10 mouse cellular contexts compared by ENCODE assay signal in the genomic region with DNA sequence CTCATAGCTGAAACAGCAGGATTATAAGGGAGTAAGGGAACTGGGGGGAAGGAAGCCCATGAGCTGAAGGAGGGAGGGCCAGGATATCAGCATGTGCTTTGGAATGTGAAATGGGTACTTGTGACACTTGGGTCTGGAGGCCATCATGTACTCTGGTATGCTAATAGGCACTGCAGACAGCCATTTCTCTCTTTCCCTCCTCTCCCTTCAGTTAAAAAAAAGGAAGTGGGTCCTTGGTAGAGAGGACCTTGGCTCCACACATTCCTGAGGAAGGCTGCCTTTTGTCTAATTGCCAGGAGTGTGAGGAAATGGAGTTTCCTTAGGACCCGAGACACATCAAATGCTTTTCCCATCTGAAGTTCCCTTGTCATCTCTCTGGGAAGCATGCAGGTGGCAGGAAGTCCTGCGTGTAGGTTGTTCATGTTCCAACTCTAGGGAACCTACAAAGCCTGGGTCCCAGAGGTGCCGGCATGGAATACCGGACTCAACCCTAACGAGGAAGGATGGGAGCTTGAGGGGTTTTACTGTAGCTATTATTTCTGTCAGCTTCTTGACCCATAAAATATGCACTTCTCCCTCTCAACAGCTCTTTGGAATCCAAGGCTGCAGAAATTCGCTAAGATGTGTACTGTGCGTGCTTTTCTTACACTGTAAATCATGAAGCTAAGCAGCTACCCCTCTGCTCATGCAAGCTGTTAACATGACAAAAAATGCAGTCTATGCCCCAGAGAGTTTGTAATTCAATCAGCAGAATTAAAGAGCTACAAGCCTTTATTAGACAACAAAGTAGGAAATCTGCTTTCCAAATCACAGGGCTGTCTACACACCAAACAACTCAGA.
DNase-seq lines count a peak whose midpoint lies in the region; ATAC-seq and TF ChIP-seq lines count a peak whose summit lies in the region.
"Had no signal": no experiment of that assay in that cellular context is flagged by ENCODE, and none has a peak within 500 bp of the region (broad histone marks: within the 10 kb centered on the region; RNA-seq: fewer than 3 reads in every experiment).

No protein-coding gene starts in this region.

- 0 out of 2 replicates have a peak, but pooled peaks cover 4% of the 10 kb centered on the region for H3K4me1 ChIP-seq in forebrain, postnatal 0 days (ENCODE audit: insufficient read depth)
- peaks cover 6% of the 10 kb centered on the region for H3K4me1 ChIP-seq in forebrain, embryonic 13.5 days
- no peaks in the 10 kb centered on the region for H3K4me1 ChIP-seq in limb, embryonic 13.5 days
- peaks cover 9% of the 10 kb centered on the region for H3K4me1 ChIP-seq in limb, embryonic 10.5 days
- H3K4me1 ChIP-seq in lung, adult 2 months (ENCODE audit: control insufficient read depth, insufficient read depth, low read length), result no peaks in the 10 kb centered on the region

- H3K27ac ChIP-seq in forebrain, postnatal 0 days (ENCODE audit: low read depth, low read length), result peak overlapping the region; percentile 67
- H3K27ac ChIP-seq in forebrain, embryonic 13.5 days, result no peak overlapping the region
- H3K27ac ChIP-seq in limb, embryonic 13.5 days, result no peak overlapping the region; the same call in 1 of the 2 replicates
- H3K27ac ChIP-seq in limb, embryonic 10.5 days, result no peak overlapping the region
- H3K27ac ChIP-seq: limb, embryonic 15.5 days had no signal

- peak; percentile 86 for ATAC-seq in forebrain, postnatal 0 days
- ATAC-seq in forebrain, embryonic 13.5 days, result no peak
- peak; percentile 40; the same call in 1 of the 2 replicates for ATAC-seq in limb, embryonic 13.5 days (ENCODE audit: low FRiP score, low read depth)
- ATAC-seq in granulocyte monocyte progenitor cell, adult 5-6 weeks (replicated peaks; ENCODE audit: poor library complexity, severe bottlenecking), result peak; percentile 27; the same call in 1 of the 2 replicates

- H3K4me2 ChIP-seq in forebrain, postnatal 0 days (ENCODE audit: low read depth), result no peak overlapping the region
- no peak overlapping the region for H3K4me2 ChIP-seq in forebrain, embryonic 13.5 days
- 0 out of 2 replicates have a peak overlapping the region, but pooled peaks have one; percentile 2 for H3K4me2 ChIP-seq in limb, embryonic 13.5 days (replicated peaks)
- H3K4me2 ChIP-seq: limb, embryonic 15.5 days had no signal

- no peak overlapping the region for H3K9ac ChIP-seq in forebrain, postnatal 0 days
- no peak overlapping the region for H3K9ac ChIP-seq in forebrain, embryonic 13.5 days
- no peak overlapping the region for H3K9ac ChIP-seq in limb, embryonic 13.5 days
- H3K9ac ChIP-seq: limb, embryonic 15.5 days had no signal

- DNase-seq in forebrain, postnatal 0 days, result peak; percentile 57
- no peak for DNase-seq in limb, embryonic 10.5 days (ENCODE audit: low spot score)
- peak; percentile 9 for DNase-seq in lung, adult 2 months
- DNase-seq in ovary, postnatal 36 days (ENCODE audit: low spot score), result no peak
- DNase-seq in frontal cortex, postnatal 36 days (ENCODE audit: low spot score in 2 of 2), result no peak
- DNase-seq: right cerebral cortex, postnatal 25 days had no signal

- TF ChIP-seq POLR2A in lung, adult 2 months (IDR thresholded peaks at IDR 0.05; ENCODE audit: borderline replicate concordance, extremely low read depth, low read depth, low read length), result no peak

- no peaks in the 10 kb centered on the region for H3K27me3 ChIP-seq in forebrain, postnatal 0 days (ENCODE audit: insufficient read depth, low read length)
- H3K27me3 ChIP-seq in forebrain, embryonic 13.5 days, result no peaks in the 10 kb centered on the region
- H3K27me3 ChIP-seq in limb, embryonic 13.5 days, result no peaks in the 10 kb centered on the region; the same call in 1 of the 2 replicates
- H3K27me3 ChIP-seq in limb, embryonic 10.5 days (ENCODE audit: low read depth, poor library complexity, severe bottlenecking), result no peaks in the 10 kb centered on the region
- H3K27me3 ChIP-seq: limb, embryonic 15.5 days had no signal

- WGBS in forebrain, postnatal 0 days, result 37% methylated on average over 7 of the region's 7 CpGs
- 58% methylated on average over 7 of the region's 7 CpGs for WGBS in forebrain, embryonic 13.5 days
- 38% methylated on average over 7 of the region's 7 CpGs for WGBS in limb, embryonic 13.5 days
- whole genome bisulfite sequencing in limb, embryonic 10.5 days, result 74% methylated on average over 7 of the region's 7 CpGs
- 37% methylated on average over 7 of the region's 7 CpGs for WGBS in lung, adult 2 months

- H3K4me3 ChIP-seq in forebrain, postnatal 0 days (ENCODE audit: low read depth, low read length), result no peak overlapping the region
- H3K4me3 ChIP-seq in forebrain, embryonic 13.5 days, result no peak overlapping the region
- no peak overlapping the region for H3K4me3 ChIP-seq in limb, embryonic 13.5 days
- no peak overlapping the region for H3K4me3 ChIP-seq in limb, embryonic 10.5 days
- no peak overlapping the region for H3K4me3 ChIP-seq in lung, adult 2 months (replicated peaks; ENCODE audit: extremely low read depth, low read depth, low read length)
- H3K4me3 ChIP-seq: limb, embryonic 15.5 days had no signal

- H3K36me3 ChIP-seq in forebrain, postnatal 0 days (ENCODE audit: insufficient read depth), result no peaks in the 10 kb centered on the region
- no peaks in the 10 kb centered on the region for H3K36me3 ChIP-seq in forebrain, embryonic 13.5 days (ENCODE audit: poor library complexity, severe bottlenecking)
- no peaks in the 10 kb centered on the region for H3K36me3 ChIP-seq in limb, embryonic 13.5 days
- H3K36me3 ChIP-seq in limb, embryonic 10.5 days, result no peaks in the 10 kb centered on the region
- H3K36me3 ChIP-seq: limb, embryonic 15.5 days had no signal

- TF ChIP-seq CTCF in forebrain, postnatal 0 days (IDR thresholded peaks at IDR 0.05; ENCODE audit: low read depth), result no peak
- TF ChIP-seq CTCF in lung, adult 2 months (IDR thresholded peaks at IDR 0.05; ENCODE audit: insufficient read depth, low read length), result no peak

- no peaks in the 10 kb centered on the region for H3K9me3 ChIP-seq in forebrain, postnatal 0 days (ENCODE audit: low read length)
- no peaks in the 10 kb centered on the region for H3K9me3 ChIP-seq in forebrain, embryonic 13.5 days (replicated peaks)
- H3K9me3 ChIP-seq in limb, embryonic 13.5 days, result no peaks in the 10 kb centered on the region
- no peaks in the 10 kb centered on the region for H3K9me3 ChIP-seq in limb, embryonic 10.5 days (replicated peaks)
- H3K9me3 ChIP-seq: limb, embryonic 15.5 days had no signal

Comparison
In these comparisons a context has a peak if more than half of its experiments do, and no peak if none do; other contexts are left out.
1. DNase-seq: peak in forebrain, postnatal 0 days (single experiment) and lung, adult 2 months (single experiment); none in limb, embryonic 10.5 days (single experiment), ovary, postnatal 36 days (single experiment) and frontal cortex, postnatal 36 days (0 of 2).